Mouse (Mus musculus): ENCODE measurements around the gene Bmp8a.
"Not testable (repeated sequence)": the region's sequence is repeated elsewhere in the genome, so short reads cannot be mapped to it uniquely, and the experiment has no call there.

The Bmp8a gene

DNA sequence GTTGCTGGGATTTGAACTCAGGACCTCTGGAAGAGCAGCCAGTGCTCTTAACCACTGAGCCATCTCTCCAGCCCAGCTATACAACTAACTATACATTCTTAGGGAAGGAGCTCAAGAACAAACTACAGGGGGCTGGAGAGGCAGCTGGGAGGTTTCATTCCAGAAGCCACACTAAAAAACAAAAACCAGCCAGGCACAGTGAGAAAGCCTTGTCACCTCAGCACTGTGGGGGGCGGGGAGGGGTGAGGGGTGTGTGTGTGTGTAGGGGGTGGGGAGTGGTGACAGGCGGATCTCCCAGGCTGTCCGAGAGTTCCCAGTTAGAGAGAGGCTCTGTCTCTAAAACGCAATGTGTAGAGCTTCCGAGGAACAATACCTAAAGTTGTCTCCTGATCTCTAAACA is 11.7 kb downstream of the Bmp8a start:
- DNase-seq (ENCODE audit: extremely low spot score): no peak

GRCm38 (mm10) chr4:123328946-123329345 is 14.1 kb downstream of the Bmp8a start:
- no peak for DNase-seq (ENCODE audit: extremely low spot score)

- no peak for DNase-seq (ENCODE audit: extremely low spot score)
Measured at GRCm38 (mm10) chr4:123327630-123328029, 15.4 kb downstream of the Bmp8a start.

DNA sequence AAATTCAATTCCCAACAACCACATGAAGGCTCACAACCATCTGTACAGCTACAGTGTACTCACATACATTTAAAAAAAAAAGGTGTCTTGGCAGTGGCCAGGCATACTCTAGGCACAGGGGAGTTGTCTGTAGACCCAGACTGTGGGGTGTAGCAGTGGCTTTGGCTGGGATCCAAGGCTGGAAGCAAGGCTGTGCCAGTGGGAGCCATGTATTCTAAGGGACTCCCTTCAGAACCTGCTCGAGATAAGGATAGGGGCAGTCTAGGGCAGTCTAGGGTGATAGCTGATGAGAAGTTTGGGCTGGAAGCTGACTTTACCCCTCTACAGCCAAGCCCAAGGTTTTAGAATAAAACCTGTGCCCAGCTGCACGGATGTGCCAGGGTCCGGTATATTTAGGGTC is 17.0 kb downstream of the Bmp8a start:
- DNase-seq (ENCODE audit: extremely low spot score): no peak

DNA sequence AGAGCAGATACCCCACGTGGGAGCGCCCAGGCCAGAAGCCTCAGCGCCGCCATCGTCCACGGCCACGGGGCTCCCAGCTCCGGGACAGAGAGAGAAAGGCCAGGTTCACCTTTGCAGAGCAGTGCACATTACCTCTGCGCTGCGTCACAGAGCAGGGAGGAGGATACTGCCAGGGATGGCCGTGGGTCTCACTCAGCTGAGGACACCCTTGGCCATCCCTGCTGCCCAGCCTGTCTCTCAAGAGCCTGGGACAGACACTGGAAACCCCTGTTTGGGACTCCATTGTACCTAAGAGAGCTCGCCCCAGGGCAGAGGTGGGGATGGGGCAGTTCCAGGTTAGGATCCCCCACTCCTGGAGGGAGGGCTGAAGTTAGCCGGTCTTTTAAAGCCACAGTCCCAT is 19.5 kb downstream of the Bmp8a start, which contains the start of gene Oxct2a:
TSS of gene Oxct2a (minus strand) at position 101 of the 400 bp plus-strand sequence.
- DNase-seq (ENCODE audit: extremely low spot score): no peak

DNA sequence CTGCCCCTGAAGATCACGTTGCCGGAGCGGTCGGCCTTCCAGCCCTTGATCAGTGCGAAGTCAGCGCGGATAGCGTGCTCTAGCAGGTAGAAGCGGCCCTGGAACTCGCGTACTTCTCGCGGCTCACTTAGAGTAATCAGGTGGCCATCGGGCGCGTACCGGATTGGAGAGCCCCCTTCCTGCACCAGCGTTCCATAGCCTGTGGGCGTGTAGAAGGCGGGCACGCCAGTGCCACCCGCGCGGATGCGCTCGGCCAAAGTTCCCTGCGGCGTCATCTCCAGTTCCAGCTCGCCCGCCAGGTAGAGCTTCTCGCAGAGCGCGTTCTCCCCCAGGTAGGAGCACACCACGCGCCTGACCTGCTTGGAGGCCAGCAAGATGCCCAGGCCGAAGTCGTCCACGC is 20.1 kb downstream of the Bmp8a start:
- not testable (repeated sequence) for DNase-seq (ENCODE audit: extremely low spot score)

DNA sequence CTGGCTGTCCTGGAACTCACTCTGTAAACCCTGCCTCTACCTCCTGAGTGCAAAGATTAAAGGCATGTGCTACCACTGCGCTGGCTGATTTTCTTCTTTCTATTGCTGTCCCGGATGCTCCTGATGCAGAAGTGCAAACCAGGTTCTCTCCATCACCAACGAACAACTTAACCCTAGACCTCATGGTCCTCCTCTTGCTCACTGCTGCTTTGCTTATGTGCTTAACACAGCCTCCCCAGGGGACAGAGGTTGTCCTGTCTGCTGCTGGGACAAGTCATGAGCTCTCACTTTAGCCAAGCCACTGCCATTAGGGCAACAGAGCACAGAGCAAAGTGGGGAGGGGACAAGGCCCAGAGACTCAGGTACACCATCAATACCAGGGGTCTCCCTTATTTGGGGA is 28.6 kb downstream of the Bmp8a start:
- DNase-seq (ENCODE audit: extremely low spot score): no peak

GRCm38 (mm10) chr4:123313010-123313409 is 30.0 kb downstream of the Bmp8a start:
- no peak for DNase-seq (ENCODE audit: extremely low spot score)

GRCm38 (mm10) chr4:123311845-123312244 is 31.2 kb downstream of the Bmp8a start:
- DNase-seq (ENCODE audit: extremely low spot score): no peak

DNA sequence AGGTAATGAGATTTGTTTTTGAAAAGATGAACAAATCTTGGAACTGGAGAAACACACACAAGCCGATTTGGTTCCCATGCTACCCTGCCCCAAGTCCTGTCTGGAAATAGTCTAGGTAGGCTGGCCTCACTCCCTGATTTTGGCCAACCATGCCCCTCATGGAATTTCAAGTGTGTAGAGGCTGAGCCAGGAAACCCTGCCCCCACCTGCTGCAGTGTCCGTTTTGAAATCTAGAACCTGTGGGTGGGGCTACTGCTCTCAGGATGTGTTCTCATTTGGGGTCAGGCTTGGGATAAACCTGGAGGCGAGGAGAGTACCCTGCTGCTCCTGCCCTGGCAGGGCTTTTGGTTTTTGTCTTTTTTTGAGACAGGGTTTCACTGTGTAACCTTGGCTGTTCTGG is 34.8 kb downstream of the Bmp8a start:
- DNase-seq (ENCODE audit: extremely low spot score): no peak

DNA sequence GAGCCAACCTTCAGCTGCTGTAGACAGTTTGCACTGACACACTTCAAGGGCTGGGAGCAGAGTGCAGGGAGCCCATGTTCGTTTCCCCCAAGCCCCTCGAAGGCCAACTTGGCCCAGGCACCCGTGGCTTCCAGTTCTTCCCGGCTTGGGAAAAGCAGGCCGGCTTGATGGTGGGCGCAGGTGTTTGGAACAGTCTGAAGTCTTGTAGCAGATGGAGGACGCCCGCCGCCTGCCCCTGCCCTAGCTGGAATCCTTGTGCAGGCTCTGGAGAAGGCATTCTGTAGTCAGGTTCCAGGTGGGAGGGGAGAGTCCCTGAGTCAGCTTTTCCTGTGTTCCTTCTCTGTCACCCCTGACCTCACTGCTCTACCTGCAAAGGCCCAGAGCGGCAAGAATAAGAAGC is 36.1 kb downstream of the Bmp8a start:
- DNase-seq (ENCODE audit: extremely low spot score): no peak

DNA sequence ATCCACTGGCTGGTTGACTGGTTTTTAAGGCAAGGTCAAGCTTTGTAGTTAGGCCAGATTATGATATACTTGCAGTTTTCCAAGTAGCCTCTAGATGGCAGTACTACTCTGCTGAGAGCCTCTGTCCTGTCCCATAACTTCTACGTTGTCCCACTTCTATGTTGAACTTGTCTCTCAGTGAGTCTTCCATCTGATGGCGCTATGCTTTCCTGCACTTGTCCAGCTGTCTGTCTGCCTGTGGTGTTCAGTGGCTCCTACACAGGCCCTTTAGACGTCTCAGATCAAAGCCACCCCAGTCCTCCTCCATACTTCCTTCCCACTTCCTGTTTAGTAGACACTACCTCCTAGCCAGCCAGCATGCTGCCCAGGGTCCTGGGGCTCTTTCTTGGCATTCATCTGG is 37.3 kb downstream of the Bmp8a start:
- peak; percentile 66 for DNase-seq (ENCODE audit: extremely low spot score)

DNA sequence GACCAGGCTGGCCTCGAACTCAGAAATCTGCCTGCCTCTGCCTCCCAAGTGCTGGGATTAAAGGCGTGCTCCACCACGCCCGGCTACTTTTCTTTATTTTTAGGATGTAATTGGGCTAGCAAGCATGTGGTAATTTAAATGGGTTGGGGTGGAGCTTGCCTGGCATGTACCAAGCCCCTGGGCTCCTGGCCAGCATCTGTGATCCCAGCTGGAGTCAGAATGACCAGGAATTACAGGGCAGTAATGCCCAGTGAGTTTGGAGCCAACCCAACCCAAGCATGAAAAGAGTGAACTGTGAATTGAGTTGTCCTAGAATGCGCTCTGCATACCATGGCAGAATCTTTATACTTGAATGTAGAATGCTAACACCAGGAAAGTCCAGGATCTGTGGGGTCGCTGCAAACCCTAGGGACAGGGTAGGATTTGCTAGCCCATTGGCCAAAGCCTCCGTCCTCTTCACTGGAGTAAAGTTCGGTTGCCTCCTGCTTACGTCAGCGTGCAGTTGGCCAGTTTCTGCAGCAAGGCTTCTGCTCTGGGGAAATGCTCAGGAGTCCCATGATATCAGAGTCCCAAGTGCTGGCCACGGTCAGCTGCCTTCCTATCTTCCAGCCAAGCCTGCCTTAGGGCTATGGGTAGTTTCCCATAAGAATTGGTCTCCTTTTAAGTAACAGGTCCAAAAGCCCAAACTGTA is 43.9 kb downstream of the Bmp8a start:
- no peak for DNase-seq (ENCODE audit: extremely low spot score)

DNA sequence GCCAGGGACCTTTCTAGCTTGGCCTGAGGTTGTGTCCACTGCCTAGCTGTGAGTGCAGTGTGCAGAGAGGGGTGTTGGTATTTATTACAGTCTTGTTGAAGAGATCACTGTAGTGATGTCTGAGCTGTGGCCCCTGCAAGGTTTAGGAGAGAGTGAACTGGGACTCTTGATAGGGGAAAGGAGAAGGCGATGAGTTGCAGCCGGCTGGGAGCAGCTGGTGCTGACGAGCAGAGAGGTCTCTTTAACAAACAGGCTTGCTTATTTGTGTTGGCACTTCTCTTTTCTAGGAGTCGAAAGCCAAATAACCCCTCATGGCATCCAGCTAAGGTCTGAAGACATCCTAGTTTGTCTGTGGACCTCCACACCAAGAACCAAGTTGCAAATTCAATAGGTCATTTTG is 44.8 kb downstream of the Bmp8a start:
- no peak for DNase-seq (ENCODE audit: extremely low spot score)

GRCm38 (mm10) chr4:123297195-123297960 is 45.7 kb downstream of the Bmp8a start:
- DNase-seq (ENCODE audit: extremely low spot score): no peak

GRCm38 (mm10) chr4:123296148-123296534 is 46.9 kb downstream of the Bmp8a start:
- DNase-seq (ENCODE audit: extremely low spot score): no peak

DNA sequence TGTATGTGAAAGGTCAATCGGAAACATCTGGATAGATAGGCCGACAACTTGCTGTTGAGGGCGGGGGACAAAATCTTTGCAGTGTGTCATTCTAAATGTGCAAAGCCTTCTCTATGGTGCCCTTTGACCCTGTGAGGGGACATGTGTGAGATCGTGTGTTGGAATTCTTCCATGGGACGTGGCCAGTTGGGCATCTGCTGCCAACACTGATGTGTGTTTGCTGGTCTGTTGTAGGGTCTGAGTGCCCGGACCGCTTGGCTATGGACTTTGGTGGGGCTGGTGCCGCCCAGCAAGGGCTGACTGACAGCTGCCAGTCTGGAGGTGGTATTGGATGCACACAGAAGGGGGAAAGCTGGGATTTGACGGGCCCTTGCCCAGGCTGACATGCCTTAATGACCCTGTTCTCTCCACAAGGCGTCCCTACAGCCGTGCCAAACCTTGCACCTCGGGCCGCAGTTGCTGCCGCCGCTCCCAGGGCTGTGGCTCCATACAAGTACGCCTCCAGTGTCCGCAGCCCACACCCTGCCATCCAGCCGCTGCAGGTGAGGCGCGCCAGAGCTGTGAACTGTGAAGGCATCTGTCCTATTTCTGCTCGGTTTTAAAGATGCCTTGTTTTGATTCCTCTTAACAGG is 47.4 kb downstream of the Bmp8a start:
- DNase-seq (ENCODE audit: extremely low spot score): no peak

GRCm38 (mm10) chr4:123295026-123295425 is 48.0 kb downstream of the Bmp8a start:
- not testable (repeated sequence) for DNase-seq (ENCODE audit: extremely low spot score)

- DNase-seq (ENCODE audit: extremely low spot score): no peak
Measured at GRCm38 (mm10) chr4:123293661-123294443, 49.2 kb downstream of the Bmp8a start.

- no peak for DNase-seq (ENCODE audit: extremely low spot score)
Measured at GRCm38 (mm10) chr4:123292989-123293388, 50.1 kb downstream of the Bmp8a start.

GRCm38 (mm10) chr4:123292390-123292789 is 50.7 kb downstream of the Bmp8a start:
- no peak for DNase-seq (ENCODE audit: extremely low spot score)

- no peak for DNase-seq (ENCODE audit: extremely low spot score)
Measured at GRCm38 (mm10) chr4:123289038-123289437, 54.0 kb downstream of the Bmp8a start.

Measured in embryo, embryonic 9.5 days (tissue).